Mouse (Mus musculus): Measurements from ENCODE around the gene Duxbl2.
"Not testable (repeated sequence)": the region's sequence is repeated elsewhere in the genome, so short reads cannot be mapped to it uniquely, and the experiment has no call there.

The Duxbl2 gene

GRCm38 (mm10) chr14:26118150-26118549, at the start of gene Duxbl2:
Duxbl2 (plus strand) TSS chr14:26118349.
- DNase-seq (ENCODE audit: low read depth, low spot score), result not testable (repeated sequence)

- not testable (repeated sequence) for DNase-seq (ENCODE audit: low read depth, low spot score)
Observed at GRCm38 (mm10) chr14:26076620-26077390, 41.3 kb upstream of the Duxbl2 start.

- not testable (repeated sequence) for DNase-seq (ENCODE audit: low read depth, low spot score)
Observed at GRCm38 (mm10) chr14:26081216-26081615, 36.9 kb upstream of the Duxbl2 start, which contains the start of gene Cphx2. Cphx2 (plus strand) TSS chr14:26081516.

GRCm38 (mm10) chr14:26081997-26082396, 36.2 kb upstream of the Duxbl2 start, which contains the start of gene Cphx3:
Cphx3 (plus strand) TSS chr14:26082297.
- not testable (repeated sequence) for DNase-seq (ENCODE audit: low read depth, low spot score)

GRCm38 (mm10) chr14:26097622-26098021, 20.5 kb upstream of the Duxbl2 start:
- not testable (repeated sequence) for DNase-seq (ENCODE audit: low read depth, low spot score)

GRCm38 (mm10) chr14:26118550-26119000, 426 bp downstream of the Duxbl2 start:
- DNase-seq (ENCODE audit: low read depth, low spot score), result not testable (repeated sequence)

- not testable (repeated sequence) for DNase-seq (ENCODE audit: low read depth, low spot score)
Observed at GRCm38 (mm10) chr14:26119095-26119494, 946 bp downstream of the Duxbl2 start.

GRCm38 (mm10) chr14:26147095-26147494, 28.9 kb downstream of the Duxbl2 start:
- DNase-seq (ENCODE audit: low read depth, low spot score), result not testable (repeated sequence)

- not testable (repeated sequence) for DNase-seq (ENCODE audit: low read depth, low spot score)
Observed at GRCm38 (mm10) chr14:26156032-26156431, 37.9 kb downstream of the Duxbl2 start.

- DNase-seq (ENCODE audit: low read depth, low spot score), result not testable (repeated sequence)
Observed at GRCm38 (mm10) chr14:26161156-26161555, 43.0 kb downstream of the Duxbl2 start.

GRCm38 (mm10) chr14:26162423-26162822, 44.3 kb downstream of the Duxbl2 start:
- DNase-seq (ENCODE audit: low read depth, low spot score), result not testable (repeated sequence)

- DNase-seq (ENCODE audit: low read depth, low spot score), result not testable (repeated sequence)
Observed at GRCm38 (mm10) chr14:26165266-26165665, 47.1 kb downstream of the Duxbl2 start.

- not testable (repeated sequence) for DNase-seq (ENCODE audit: low read depth, low spot score)
Observed at GRCm38 (mm10) chr14:26173955-26174354, 55.8 kb downstream of the Duxbl2 start.

GRCm38 (mm10) chr14:26175028-26175427, 56.9 kb downstream of the Duxbl2 start:
- not testable (repeated sequence) for DNase-seq (ENCODE audit: low read depth, low spot score)
